In genomic region chr4:94692175-94692574, GRCm38 (mm10) we compare ENCODE assay signal across 27 mouse cellular contexts. TPM values are rescaled to one million over a fixed set of nuclear protein-coding genes. Genes with fewer than 3 reads are reported as not detected.
DNase-seq lines count a peak whose midpoint lies in the region; ATAC-seq and TF ChIP-seq lines count a peak whose summit lies in the region.
"Had no signal": no experiment of that assay in that cellular context is flagged by ENCODE, and none has a peak within 500 bp of the region (broad histone marks: within the 10 kb centered on the region; RNA-seq: fewer than 3 reads in every experiment).

No protein-coding gene starts in this region.

- H3K4me1 ChIP-seq in kidney, adult 2 months (ENCODE audit: control insufficient read depth, insufficient read depth, low read length) = no peaks in the 10 kb centered on the region
- H3K4me1 ChIP-seq: embryonic facial prominence, embryonic 13.5 days; embryonic facial prominence, embryonic 15.5 days; forebrain, embryonic 10.5 days; forebrain, embryonic 12.5 days had no signal

- no peak for TF ChIP-seq CTCF in kidney, adult 2 months (conservative IDR thresholded peaks at IDR 0.05; ENCODE audit: insufficient read depth, insufficient read length, low read depth, low read length)

- peak; percentile 61 for ATAC-seq in erythroblast, adult 5-6 weeks (replicated peaks; ENCODE audit: low FRiP score, poor library complexity, severe bottlenecking)
- peak; percentile 60 for ATAC-seq in megakaryocyte-erythroid progenitor cell, adult 5-6 weeks (replicated peaks; ENCODE audit: low FRiP score, low TSS enrichment, poor library complexity, severe bottlenecking)
- ATAC-seq: forebrain, embryonic 14.5 days; forebrain, embryonic 16.5 days; Patski had no signal

- no peak overlapping the region for H3K4me3 ChIP-seq in kidney, adult 2 months (ENCODE audit: insufficient read depth, low read depth, low read length)
- H3K4me3 ChIP-seq: embryonic facial prominence, embryonic 13.5 days; embryonic facial prominence, embryonic 15.5 days; forebrain, embryonic 10.5 days; forebrain, embryonic 12.5 days had no signal

- no peaks in the 10 kb centered on the region for H3K27me3 ChIP-seq in kidney, adult 2 months (replicated peaks; ENCODE audit: control insufficient read depth, insufficient read depth, low read length)
- H3K27me3 ChIP-seq: embryonic facial prominence, embryonic 13.5 days; embryonic facial prominence, embryonic 15.5 days; forebrain, embryonic 12.5 days; Patski had no signal

- TF ChIP-seq POLR2A in kidney, adult 2 months (IDR thresholded peaks at IDR 0.05; ENCODE audit: low read depth, low read length) = no peak

- WGBS in kidney, adult 2 months = 78% methylated on average over 2 of the region's 2 CpGs

- peak; percentile 44 for DNase-seq in kidney, adult 2 months
- no peak for DNase-seq in kidney, postnatal 10 days
- peak; percentile 15 for DNase-seq in lung, postnatal 36 days
- DNase-seq in lung, postnatal 10 days = no peak
- no peak for DNase-seq in spleen, postnatal 14 days (ENCODE audit: low spot score in 2 of 2)
- no peak for DNase-seq in testis, postnatal 14 days (ENCODE audit: low spot score)
- DNase-seq: adrenal gland, adult 2 months; adrenal gland, postnatal 10 days; adrenal gland, postnatal 25 days; cerebellum, adult 11 months; cerebellum, adult 18-20 months; cerebellum, adult 8-10 months; cerebellum, adult 9-11 months; cerebellum, postnatal 14 days; cerebellum, postnatal 36 days; embryo, embryonic 11 days had no signal

- H3K36me3 ChIP-seq in kidney, adult 2 months (ENCODE audit: control insufficient read depth, insufficient read depth, low read length) = no peaks in the 10 kb centered on the region

- no peak overlapping the region for H3K27ac ChIP-seq in kidney, adult 2 months (ENCODE audit: insufficient read depth, low read depth, low read length)
- H3K27ac ChIP-seq: embryonic facial prominence, embryonic 13.5 days; embryonic facial prominence, embryonic 15.5 days; forebrain, embryonic 10.5 days; forebrain, embryonic 12.5 days had no signal

RNA-seq across cellular contexts. Expression of gene Lrrc19, which starts 42.2 kb away (rescaled TPM):
- 37.0 and 47.2 TPM in 2 replicates for polyA plus RNA-seq in kidney, adult 2 months (2012; rRNA removed)
- not detected in 2 replicates for total RNA-seq in erythroblast, adult 5-6 weeks (2015; ENCODE audit: low replicate concordance)
- not detected in 2 replicates for total RNA-seq in erythroblast, adult 5-6 weeks (2017; ENCODE audit: low replicate concordance)
- total RNA-seq in megakaryocyte-erythroid progenitor cell, adult 5-6 weeks (2014; fragmentation: Nextera tagmentation) = not detected in 2 replicates
- not detected in 2 replicates for total RNA-seq in megakaryocyte-erythroid progenitor cell, adult 5-6 weeks (2017)
- total RNA-seq: adrenal gland, adult 2 months; adrenal gland, postnatal 10 days; adrenal gland, postnatal 25 days; common myeloid progenitor, adult 5-6 weeks had no signal
- polyA plus RNA-seq: adrenal gland, adult 2 months; brain, embryonic 14.5 days had no signal

RNA-seq across cellular contexts. Expression of gene Tek, which starts 46.9 kb away (rescaled TPM):
- polyA plus RNA-seq in kidney, adult 2 months (2012; rRNA removed) = 15.9 and 21.6 TPM in 2 replicates
- total RNA-seq in erythroblast, adult 5-6 weeks (2015; ENCODE audit: low replicate concordance) = 0.96 TPM in 1 of 2 replicates, not detected in the other
- total RNA-seq in erythroblast, adult 5-6 weeks (2017; ENCODE audit: low replicate concordance) = not detected in 2 replicates
- total RNA-seq in megakaryocyte-erythroid progenitor cell, adult 5-6 weeks (2014; fragmentation: Nextera tagmentation) = 0.46 and 4.6 TPM in 2 replicates
- total RNA-seq in megakaryocyte-erythroid progenitor cell, adult 5-6 weeks (2017) = 2.0 and 9.5 TPM in 2 replicates
- polyA plus RNA-seq: Patski had no signal

Comparison
In these comparisons a context has a peak if more than half of its experiments do, and no peak if none do; other contexts are left out.
1. DNase-seq: peak in kidney, adult 2 months (single experiment) and lung, postnatal 36 days (single experiment); none in kidney, postnatal 10 days (single experiment), lung, postnatal 10 days (single experiment), spleen, postnatal 14 days (0 of 2) and testis, postnatal 14 days (single experiment).